Mouse (Mus musculus): Measurements from ENCODE around the gene Gm28048.

DNA sequence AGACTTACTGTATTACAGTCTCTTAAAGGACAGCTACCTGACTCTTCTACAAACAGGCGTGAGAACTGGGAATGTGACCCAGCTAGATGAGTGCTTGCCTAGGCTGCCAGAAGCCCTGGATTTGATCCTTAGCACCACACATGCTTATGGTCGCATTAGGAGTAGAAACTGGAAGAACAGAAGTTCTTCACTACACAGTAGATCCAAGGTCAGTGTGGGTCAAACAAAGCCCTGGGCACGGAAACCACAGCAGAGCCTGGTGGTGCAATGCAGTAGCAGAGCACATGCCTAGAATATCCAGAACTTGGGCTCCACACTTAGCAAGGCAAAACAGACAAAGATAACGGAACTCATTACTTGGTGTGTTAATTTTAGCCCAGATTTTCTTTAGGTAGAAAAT is 131.8 kb downstream of the Gm28048 start:
- TF ChIP-seq POLR2A (IDR thresholded peaks at IDR 0.05; ENCODE audit: borderline replicate concordance, insufficient read depth, low read length) (no peak), CTCF (IDR thresholded peaks at IDR 0.05; ENCODE audit: borderline replicate concordance, insufficient read depth, low read depth, low read length) (no peak)

Data from cerebellum, adult 2 months (tissue).